Mouse (Mus musculus) cerebellum, adult 2 months (tissue): ENCODE data around the gene Tchh.

Experiments used
- CTCF ChIP-seq: fragments of 200-500 bp; IDR thresholded peaks from 2 replicates; pipeline ENCODE4 v1.5.1; 2011; ENCODE audit warnings: low read depth, mild to moderate bottlenecking, control low read depth, low read length, moderate library complexity, borderline replicate concordance; ENCODE audit not compliant: insufficient read depth
- POLR2A ChIP-seq: fragments of 200-500 bp; IDR thresholded peaks from 2 replicates; pipeline ENCODE4 v1.6.1; 2011; ENCODE audit warnings: low read length, control low read depth, borderline replicate concordance; ENCODE audit not compliant: insufficient read depth

- TF ChIP-seq CTCF (no peak), POLR2A (no peak)
These were observed 55.0 kb downstream of the Tchh start for GRCm38 (mm10) chr3:93497131-93497530.
